Mouse (Mus musculus) ES-Bruce4 (cell line): ENCODE measurements around the gene Cpa1. TPM values are rescaled to one million over a fixed set of nuclear protein-coding genes. Genes with fewer than 3 reads are reported as not detected.

ENCODE experiments used
- H3K27ac ChIP-seq: 2 replicates; pipeline ENCODE4 v1.5.1; 2012; ENCODE audit warnings: low read length, inconsistent platforms; ENCODE audit not compliant: insufficient read depth
- H3K27me3 ChIP-seq: 2 replicates; pipeline ENCODE4 v1.6.1; 2012; ENCODE audit warnings: mild to moderate bottlenecking, low read length, inconsistent platforms; ENCODE audit not compliant: control insufficient read depth, poor library complexity, insufficient read depth, severe bottlenecking
- H3K36me3 ChIP-seq: 2 replicates; pipeline ENCODE4 v1.6.1; 2012; ENCODE audit warnings: inconsistent platforms, mild to moderate bottlenecking, low read length, moderate library complexity; ENCODE audit not compliant: control insufficient read depth, poor library complexity, insufficient read depth, severe bottlenecking
- H3K4me1 ChIP-seq: one replicate; pipeline ENCODE4 v1.8.1; 2011; ENCODE audit warnings: low read length; ENCODE audit not compliant: control insufficient read depth, insufficient read depth
- H3K4me3 ChIP-seq: 2 replicates; pipeline ENCODE4 v1.5.1; 2011; ENCODE audit warnings: low read depth, mild to moderate bottlenecking, low read length
- H3K9ac ChIP-seq: 2 replicates; pipeline ENCODE4 v1.6.1; 2012; ENCODE audit warnings: low read depth, mild to moderate bottlenecking, inconsistent platforms; ENCODE audit not compliant: poor library complexity, severe bottlenecking
- H3K9me3 ChIP-seq: replicated peaks from 2 replicates; pipeline ENCODE4 v1.6.1; 2012; ENCODE audit warnings: mild to moderate bottlenecking, low read length, inconsistent platforms; ENCODE audit not compliant: control insufficient read depth, poor library complexity, insufficient read depth, severe bottlenecking
- CTCF ChIP-seq: IDR thresholded peaks from one replicate; pipeline ENCODE4 v1.8.1; 2011; ENCODE audit warnings: low read depth, low read length
- EP300 ChIP-seq: IDR thresholded peaks from 2 replicates; pipeline ENCODE4 v1.6.1; 2011; ENCODE audit warnings: low read depth, low read length; ENCODE audit not compliant: insufficient read depth
- POLR2A ChIP-seq: IDR thresholded peaks from one replicate; pipeline ENCODE4 v1.8.1; 2011; ENCODE audit warnings: low read length; ENCODE audit not compliant: insufficient read depth
- polyA plus RNA-seq: library from polyadenylated mRNA; stranded (reverse); fragments of >200 nt; gene quantifications from 2 replicates; pipeline ENCODE4 v1.2.4, GENCODE M21; 2011; ENCODE audit warnings: low read depth; ENCODE audit not compliant: missing spikeins, insufficient read depth, insufficient read length

Gene Cpa1
- polyA plus RNA-seq, 1 experiment, result not detected

GRCm38 (mm10) chr6:30618735-30619134, 20.3 kb upstream of the Cpa1 start:
- H3K4me3 ChIP-seq, result no peak overlapping the region
- TF ChIP-seq EP300 (no peak), POLR2A (no peak), CTCF (no peak)
- H3K27ac ChIP-seq, result no peak overlapping the region
- H3K9ac ChIP-seq, result no peak overlapping the region
- no peaks in the 10 kb centered on the region for H3K36me3 ChIP-seq
- H3K9me3 ChIP-seq, result no peaks in the 10 kb centered on the region
- H3K27me3 ChIP-seq, result no peaks in the 10 kb centered on the region
- no peaks in the 10 kb centered on the region for H3K4me1 ChIP-seq

- TF ChIP-seq CTCF, result no peak
- TF ChIP-seq EP300, result no peak
- no peak for TF ChIP-seq POLR2A
- Histone ChIP-seq H3K4me3 (no peak overlapping the region), H3K36me3 (no peaks in the 10 kb centered on the region), H3K27ac (no peak overlapping the region), H3K9me3 (no peaks in the 10 kb centered on the region), H3K4me1 (no peaks in the 10 kb centered on the region), H3K9ac (no peak overlapping the region), H3K27me3 (no peaks in the 10 kb centered on the region)
Measured at GRCm38 (mm10) chr6:30619606-30620005, 19.4 kb upstream of the Cpa1 start.

GRCm38 (mm10) chr6:30620591-30620990, 18.4 kb upstream of the Cpa1 start:
- no peaks in the 10 kb centered on the region for H3K9me3 ChIP-seq
- no peaks in the 10 kb centered on the region for H3K4me1 ChIP-seq
- no peaks in the 10 kb centered on the region for H3K27me3 ChIP-seq
- no peak overlapping the region for H3K9ac ChIP-seq
- H3K36me3 ChIP-seq, result no peaks in the 10 kb centered on the region
- TF ChIP-seq EP300 (no peak), CTCF (no peak), POLR2A (no peak)
- H3K4me3 ChIP-seq, result no peak overlapping the region
- no peak overlapping the region for H3K27ac ChIP-seq

- H3K4me3 ChIP-seq, result no peak overlapping the region
- no peaks in the 10 kb centered on the region for H3K36me3 ChIP-seq
- no peaks in the 10 kb centered on the region for H3K9me3 ChIP-seq
- H3K27ac ChIP-seq, result no peak overlapping the region
- no peak overlapping the region for H3K9ac ChIP-seq
- no peak for TF ChIP-seq POLR2A
- TF ChIP-seq CTCF, result no peak
- no peak for TF ChIP-seq EP300
- no peaks in the 10 kb centered on the region for H3K4me1 ChIP-seq
- H3K27me3 ChIP-seq, result no peaks in the 10 kb centered on the region
Measured at GRCm38 (mm10) chr6:30620994-30621393, 18.0 kb upstream of the Cpa1 start.

- H3K4me1 ChIP-seq, result no peaks in the 10 kb centered on the region
- H3K4me3 ChIP-seq, result no peak overlapping the region
- H3K9me3 ChIP-seq, result no peaks in the 10 kb centered on the region
- TF ChIP-seq EP300, result no peak
- no peak for TF ChIP-seq CTCF
- no peak for TF ChIP-seq POLR2A
- no peaks in the 10 kb centered on the region for H3K27me3 ChIP-seq
- no peak overlapping the region for H3K9ac ChIP-seq
- H3K36me3 ChIP-seq, result no peaks in the 10 kb centered on the region
- H3K27ac ChIP-seq, result no peak overlapping the region
Measured at GRCm38 (mm10) chr6:30621986-30622389, 17.0 kb upstream of the Cpa1 start.

- no peak overlapping the region for H3K27ac ChIP-seq
- H3K4me3 ChIP-seq, result no peak overlapping the region
- H3K27me3 ChIP-seq, result no peaks in the 10 kb centered on the region
- no peak for TF ChIP-seq POLR2A
- no peak for TF ChIP-seq CTCF
- TF ChIP-seq EP300, result no peak
- H3K36me3 ChIP-seq, result no peaks in the 10 kb centered on the region
- H3K9me3 ChIP-seq, result no peaks in the 10 kb centered on the region
- H3K9ac ChIP-seq, result no peak overlapping the region
- no peaks in the 10 kb centered on the region for H3K4me1 ChIP-seq
Measured at GRCm38 (mm10) chr6:30624763-30625162, 14.3 kb upstream of the Cpa1 start.
